Mouse (Mus musculus) megakaryocyte progenitor cell, adult 5-6 weeks (primary cell): ENCODE results near the gene Anp32a. TPM values are rescaled to one million over a fixed set of nuclear protein-coding genes. Genes with fewer than 3 reads are reported as not detected.

Source experiments
- ATAC-seq: replicated peaks from 2 replicates; pipeline ENCODE4 v1.8.0; 2016; ENCODE audit warnings: mild to moderate bottlenecking, moderate TSS enrichment, inconsistent platforms; ENCODE audit not compliant: poor library complexity
- total RNA-seq, 2 experiments: library from RNA; stranded (forward) in 1 of 2; stranded (reverse) in 1 of 2; fragments of 157-497, 149-512 nt in 1 of 2; fragments of 200-1000 nt in 1 of 2; gene quantifications; 2 replicates each; pipeline versions ENCODE4 v1.2.3 to v1.2.4; 2015 to 2017

The Anp32a gene
- total RNA-seq, 2 experiments from 2014 or later: 308 to 646 TPM

DNA sequence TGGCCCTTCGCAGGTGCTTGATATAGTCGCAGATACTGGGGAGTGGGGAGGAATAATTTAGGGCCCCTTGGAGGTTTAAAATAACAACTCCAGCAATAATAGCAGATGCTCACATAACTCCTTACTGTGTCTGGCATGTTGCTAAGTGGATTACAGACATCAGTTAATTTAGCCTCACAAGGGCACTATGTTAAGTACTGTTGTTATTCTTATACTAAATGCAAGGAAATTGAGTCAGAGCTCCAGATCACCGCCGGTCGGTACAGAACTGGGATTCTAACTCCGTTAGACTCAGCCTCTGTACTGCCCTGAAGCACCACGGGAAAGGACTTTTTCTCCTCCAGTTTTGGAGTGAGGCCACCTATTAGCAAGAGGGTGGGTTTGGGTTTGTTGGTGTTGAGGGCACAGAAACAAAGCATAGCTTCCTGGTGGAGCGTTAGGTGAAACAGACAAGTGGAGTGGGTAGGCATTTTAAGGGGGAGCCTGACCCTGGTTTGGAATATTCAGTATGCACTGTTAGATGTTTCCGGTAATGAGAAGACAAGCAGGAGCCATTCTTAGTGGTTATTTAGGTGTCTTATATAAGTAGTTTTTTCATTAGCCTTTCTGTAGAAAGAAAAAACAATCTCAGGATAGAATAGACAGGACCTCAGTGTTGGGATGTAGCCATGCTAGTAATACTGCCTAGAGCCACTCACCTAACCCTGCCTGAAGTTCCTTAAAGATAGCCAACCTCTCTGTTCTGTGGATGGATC, 4.7 kb downstream of the Anp32a start:
- no peak for ATAC-seq

- ATAC-seq: no peak
These were observed 5.2 kb downstream of the Anp32a start for GRCm38 (mm10) chr9:62346388-62346679.

DNA sequence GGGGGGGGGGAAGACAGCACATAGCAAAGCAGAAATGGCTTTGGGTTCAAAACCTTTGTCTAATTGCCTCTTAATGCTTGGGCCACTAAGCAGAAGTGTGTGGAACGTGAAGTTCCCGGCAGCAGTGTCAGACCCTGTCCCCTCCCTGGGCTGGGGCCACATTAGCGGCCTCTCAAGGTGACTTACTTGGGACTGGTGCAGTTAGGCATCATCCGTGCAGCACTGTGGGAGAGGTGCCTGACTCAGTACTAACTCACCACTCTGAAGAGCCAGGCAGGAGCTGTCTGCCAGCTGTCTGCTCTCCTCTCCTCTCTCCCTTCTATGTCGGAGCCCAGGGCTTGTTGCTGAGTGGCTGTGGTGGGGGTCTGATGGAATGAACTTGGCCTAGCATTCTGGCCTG, 6.1 kb downstream of the Anp32a start:
- no peak for ATAC-seq

- no peak for ATAC-seq
These were observed 7.0 kb downstream of the Anp32a start for GRCm38 (mm10) chr9:62348050-62348449.

GRCm38 (mm10) chr9:62348467-62348985, 7.4 kb downstream of the Anp32a start:
- ATAC-seq: no peak

DNA sequence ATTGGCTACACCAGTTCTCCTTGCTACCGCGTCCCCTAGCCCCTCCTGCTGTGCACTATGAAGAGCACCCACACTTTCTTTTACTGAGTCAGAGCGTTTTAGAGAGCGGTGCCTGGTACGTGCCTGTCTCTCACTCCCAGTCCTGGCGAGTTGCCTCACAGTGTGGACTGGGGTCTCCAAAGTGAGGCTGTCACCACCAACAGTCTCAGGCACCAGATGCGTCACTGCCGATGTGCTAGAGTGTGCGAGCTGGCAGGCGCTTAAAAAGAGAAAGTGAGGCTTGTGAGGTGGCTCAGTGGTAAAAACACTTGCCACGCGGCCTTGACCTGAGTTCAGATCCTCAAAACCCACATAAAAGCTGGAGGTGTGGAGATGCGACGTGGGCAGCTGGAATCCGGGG, 8.2 kb downstream of the Anp32a start:
- ATAC-seq: no peak

GRCm38 (mm10) chr9:62350721-62351120, 9.6 kb downstream of the Anp32a start:
- no peak for ATAC-seq

DNA sequence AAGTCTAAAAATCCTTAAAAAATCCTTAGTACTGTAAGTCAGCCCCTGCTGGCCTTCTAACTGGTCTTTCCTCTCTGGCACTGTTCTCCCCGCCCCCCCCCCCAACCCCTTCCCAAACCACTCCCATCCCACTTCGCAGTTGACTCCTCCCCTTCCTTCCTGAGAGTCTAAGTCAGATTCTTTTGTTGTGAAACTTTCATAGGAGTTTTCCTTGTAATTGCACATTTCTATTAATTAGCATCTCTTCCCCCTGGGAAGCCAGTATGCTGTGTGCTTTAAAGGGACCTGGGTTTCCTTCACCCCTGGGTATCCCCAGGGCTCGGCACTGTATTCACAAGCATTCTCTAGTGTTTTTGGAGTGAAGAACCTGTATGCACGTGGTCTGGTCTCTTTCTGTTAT, 10.1 kb downstream of the Anp32a start:
- no peak for ATAC-seq

DNA sequence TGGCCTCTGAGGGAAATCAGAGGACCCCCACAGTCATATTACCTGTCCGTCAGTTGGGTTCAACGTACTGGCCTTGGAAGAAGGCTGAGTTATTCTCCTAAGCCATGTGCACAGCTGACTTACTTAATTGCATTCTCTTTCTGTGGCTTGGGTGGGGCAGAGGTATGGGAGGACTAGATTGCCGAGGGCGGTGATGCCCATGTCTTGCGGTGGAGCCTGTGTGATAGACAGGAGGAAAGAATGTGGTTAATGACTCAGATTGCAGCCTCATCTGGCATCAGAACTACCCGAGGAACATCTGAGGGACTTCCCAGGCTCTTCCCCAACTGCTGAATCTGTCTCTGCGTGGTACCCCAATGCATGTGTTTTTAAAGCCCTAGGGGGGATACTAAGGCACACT, 12.7 kb downstream of the Anp32a start:
- ATAC-seq: peak; percentile 97

DNA sequence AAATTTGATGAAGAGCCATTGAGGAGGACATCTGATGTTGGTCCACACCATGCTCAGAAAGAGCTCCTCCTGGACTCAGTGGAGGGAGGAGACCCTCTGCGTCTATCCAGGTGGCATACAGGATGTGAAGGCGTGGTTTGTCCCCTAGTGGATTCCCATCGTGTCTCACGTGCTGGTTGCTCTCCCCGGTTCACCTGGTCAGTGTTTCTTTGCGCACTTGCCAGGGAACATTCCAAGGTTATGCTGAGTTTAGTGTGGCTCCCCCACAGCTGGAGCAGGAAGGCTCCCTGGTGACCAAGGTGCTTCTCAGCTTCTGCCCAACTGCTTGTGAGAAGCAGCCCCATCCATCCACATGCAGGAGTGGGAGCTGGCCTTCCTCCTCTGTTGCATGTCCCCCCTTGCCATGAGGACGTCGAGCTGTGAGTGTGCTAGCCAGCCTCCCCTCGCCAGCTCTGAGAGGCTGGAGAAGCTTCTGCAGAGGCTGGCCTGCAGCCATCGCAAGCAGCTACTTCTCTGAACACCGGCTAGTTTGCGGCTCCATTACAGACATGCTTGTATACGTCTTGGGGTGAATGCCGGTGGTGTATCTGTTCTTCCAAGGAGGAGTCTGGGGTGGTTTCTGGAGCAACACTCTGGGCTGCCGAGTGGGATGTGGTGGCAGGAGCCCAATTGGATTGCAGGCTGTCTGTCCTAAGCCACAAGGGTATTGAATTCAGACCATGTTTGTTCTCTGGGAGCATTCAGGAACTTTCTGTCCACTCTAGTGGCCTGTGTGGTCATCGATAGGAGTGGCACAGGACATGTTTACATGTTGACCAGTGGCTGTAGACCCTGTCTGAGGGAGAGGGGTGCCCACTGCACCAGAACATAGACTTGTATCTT, 14.0 kb downstream of the Anp32a start:
- no peak for ATAC-seq

DNA sequence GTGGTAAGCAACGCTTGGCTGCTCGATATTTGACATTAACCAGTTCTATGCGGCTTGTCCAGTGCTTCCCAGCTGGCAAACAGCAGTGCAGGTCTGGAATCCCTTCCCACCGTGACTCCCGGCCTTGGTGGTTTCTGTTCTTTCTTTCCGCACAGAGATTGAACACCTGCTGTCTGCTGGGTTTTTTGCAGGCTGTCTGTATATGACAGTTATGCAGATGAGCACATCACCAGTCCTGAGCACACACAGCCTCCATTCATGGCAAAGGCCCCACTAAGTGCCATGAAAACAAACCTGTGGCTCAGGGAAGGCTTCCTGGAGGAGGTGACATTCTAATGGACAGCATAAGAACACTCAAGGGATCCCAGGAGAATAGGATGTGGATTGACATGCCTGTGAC, 14.7 kb downstream of the Anp32a start:
- ATAC-seq: no peak

- no peak for ATAC-seq
These were observed 16.5 kb downstream of the Anp32a start for GRCm38 (mm10) chr9:62357593-62357992.

DNA sequence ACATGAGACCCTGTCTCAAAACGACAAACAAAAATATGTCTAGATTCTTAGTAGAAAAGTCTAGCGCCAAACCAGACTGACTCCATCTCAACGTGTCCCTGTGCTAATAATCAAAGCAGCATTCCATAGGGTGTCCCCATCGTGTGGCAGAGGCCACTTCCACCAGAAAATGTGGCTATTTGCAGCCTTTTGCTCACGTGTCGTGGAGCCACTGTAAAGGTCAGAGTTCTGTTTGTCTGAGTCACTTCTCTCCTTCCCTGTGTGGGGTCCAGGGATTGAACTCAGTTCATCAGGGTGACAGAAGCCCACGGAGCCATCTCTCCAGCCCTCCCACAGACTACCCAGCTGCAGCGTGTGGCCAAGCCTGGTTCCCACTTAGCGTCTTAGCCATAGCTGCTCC, 17.8 kb downstream of the Anp32a start:
- no peak for ATAC-seq

GRCm38 (mm10) chr9:62360889-62361288, 19.8 kb downstream of the Anp32a start:
- no peak for ATAC-seq

- ATAC-seq: peak; percentile 3; the same call in 1 of the 2 replicates
These were observed 21.8 kb downstream of the Anp32a start for GRCm38 (mm10) chr9:62362835-62363385.

DNA sequence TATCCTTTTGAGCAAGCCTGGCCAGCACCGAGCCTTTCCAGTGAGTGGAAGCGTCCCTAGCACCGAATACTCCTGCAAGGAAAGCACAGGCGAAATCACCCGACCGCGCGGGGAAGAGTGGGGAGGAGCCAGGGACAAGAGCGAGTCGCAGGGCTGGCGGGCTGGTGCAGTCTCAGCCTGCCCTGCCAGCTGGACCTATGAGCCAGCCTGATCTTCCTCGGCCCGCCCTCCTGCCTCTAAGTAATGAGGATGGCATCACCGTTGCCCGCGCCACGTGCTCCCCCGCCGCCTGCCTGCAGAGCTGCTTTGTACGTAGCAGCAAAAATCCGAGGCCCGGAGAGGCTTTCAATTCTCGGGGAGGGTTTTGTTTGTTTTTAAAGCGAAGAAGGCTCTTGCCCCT, 22.5 kb downstream of the Anp32a start:
- peak; percentile 92 for ATAC-seq

DNA sequence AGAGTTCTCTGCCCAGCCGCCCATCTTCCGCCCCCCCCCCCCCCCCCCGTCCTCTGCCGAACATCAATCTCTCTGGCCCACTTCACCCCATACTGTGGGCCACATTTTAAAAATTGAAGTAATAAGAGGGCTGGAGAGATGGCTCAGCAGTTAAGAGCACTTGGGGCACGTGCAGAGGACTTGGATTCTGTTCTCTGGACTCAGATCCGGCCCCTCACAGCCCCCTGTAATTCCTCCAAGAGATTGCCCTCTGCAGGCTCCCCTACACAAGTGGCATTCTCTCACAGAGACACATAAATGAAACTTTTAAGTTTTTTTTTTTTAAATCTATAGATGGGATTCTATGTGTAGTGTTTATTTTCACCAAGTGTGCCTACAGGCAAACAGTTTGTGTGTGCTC, 23.1 kb downstream of the Anp32a start:
- no peak for ATAC-seq

- ATAC-seq: no peak
These were observed 23.7 kb downstream of the Anp32a start for GRCm38 (mm10) chr9:62364831-62365230.

GRCm38 (mm10) chr9:62365326-62366080, 24.4 kb downstream of the Anp32a start:
- ATAC-seq: no peak

DNA sequence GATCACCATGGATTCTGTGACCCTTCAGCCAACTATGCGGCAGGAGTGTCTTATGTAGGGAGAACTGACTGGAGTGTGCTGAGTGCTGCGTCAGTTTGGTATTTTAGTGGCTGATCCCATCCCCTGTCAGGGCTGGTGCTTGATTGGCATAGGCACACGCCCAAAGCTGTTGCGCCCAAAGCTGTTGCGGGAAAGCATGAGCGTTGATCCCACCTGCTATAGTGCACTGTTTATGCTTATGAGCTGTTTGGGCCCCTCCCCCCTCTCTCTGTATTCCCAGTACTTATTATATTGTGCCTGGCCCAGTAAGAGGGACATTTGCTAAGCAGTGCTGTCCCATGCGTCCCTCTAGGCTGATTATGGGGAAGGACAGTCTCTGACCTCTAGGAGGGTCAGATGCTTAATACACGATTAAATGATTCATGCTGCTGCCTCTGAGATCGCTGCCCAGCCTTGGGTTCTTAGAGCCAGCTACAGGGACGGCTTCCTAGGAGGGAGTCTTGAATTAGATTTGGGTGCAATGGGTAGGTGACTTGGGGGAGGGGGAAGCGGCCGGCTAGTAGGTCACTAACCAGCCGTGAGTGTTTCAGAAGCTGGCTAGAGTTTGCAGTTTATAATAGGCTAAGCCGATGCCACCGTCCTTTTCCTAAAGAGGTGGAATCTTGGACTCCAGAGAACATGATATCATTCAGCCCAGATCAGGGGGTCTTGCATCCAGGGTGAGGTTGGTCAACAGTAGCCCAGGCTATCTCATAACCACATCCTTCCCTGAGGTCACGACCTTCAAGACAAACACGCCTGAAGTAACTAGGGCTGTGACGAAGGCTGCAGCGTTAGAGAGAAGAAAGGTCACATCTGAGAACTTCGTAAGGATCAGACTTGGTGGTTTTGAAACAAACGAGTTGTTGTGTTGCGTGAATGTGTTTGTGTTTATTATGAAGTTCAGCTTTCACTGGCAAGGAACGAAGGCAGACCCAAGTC, 25.7 kb downstream of the Anp32a start:
- ATAC-seq: no peak
